Mouse (Mus musculus): ENCODE data around the gene Fam205c.

- TF ChIP-seq CTCF (conservative IDR thresholded peaks at IDR 0.05; ENCODE audit: insufficient read depth, insufficient read length, low read depth, low read length): no peak
- no peak for TF ChIP-seq POLR2A (IDR thresholded peaks at IDR 0.05; ENCODE audit: low read depth, low read length)
Observed at GRCm38 (mm10) chr4:42888806-42889205, 14.8 kb upstream of the Fam205c start.
